Mouse (Mus musculus): ENCODE measurements around the gene Fgfr4. TPM values are rescaled to one million over a fixed set of nuclear protein-coding genes. Genes with fewer than 3 reads are reported as not detected.

Gene Fgfr4
- total RNA-seq (2014; fragmentation: Nextera tagmentation) = not detected in 2 replicates
- total RNA-seq (2017) = 0.05 TPM in 1 of 2 replicates, not detected in the other
- polyA plus RNA-seq (2012) = not detected in 2 replicates

DNA sequence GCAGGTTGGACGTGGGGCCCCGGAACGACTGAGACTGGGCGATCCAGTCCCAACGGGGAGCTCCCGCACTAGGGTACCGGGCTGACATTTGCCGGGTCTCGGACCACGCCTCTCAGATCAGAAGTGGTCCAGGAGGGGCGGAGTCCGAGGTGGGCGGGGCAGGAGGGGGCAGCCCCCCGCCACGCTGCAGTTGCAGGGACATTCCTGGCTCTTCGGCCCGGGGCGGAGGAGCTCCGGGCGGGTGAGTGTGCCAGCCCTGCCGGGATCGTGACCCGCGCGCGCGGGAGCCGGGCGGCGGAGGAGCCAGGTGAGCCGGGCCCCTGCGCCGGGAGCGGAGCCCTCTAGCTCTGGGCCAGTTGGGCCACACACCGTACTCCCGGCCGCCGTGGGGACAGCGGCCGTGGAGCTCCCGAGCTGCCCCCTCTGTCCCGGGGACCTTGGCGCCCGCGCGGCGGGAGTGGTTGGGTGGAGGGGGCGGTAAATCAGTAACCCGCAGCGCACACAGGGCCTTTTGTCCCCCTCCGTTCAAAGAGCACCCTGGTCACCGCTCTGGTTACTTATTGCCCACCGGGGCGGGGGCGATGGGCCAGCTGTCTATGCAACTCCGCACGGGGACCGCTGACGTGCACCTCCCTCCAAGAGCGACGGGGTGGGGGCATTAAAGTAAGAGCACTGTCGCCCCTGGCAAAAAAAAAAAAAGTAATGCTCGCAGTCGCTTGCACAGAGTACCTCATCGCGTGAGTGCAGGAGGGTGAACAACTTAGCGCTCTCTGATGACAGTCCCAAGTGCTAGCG lies at the start of gene Fgfr4:
Fgfr4 (plus strand) TSS at position 20 of the 795 bp plus-strand sequence.
- Histone ChIP-seq H3K4me3 (ENCODE audit: low read depth, low read length) (no peak within 1 kb of the TSS), H3K27me3 (ENCODE audit: insufficient read depth, low read length) (peaks cover 36% of the 10 kb centered on the region), H3K36me3 (replicated peaks) (no peaks in the 10 kb centered on the region), H3K4me1 (ENCODE audit: insufficient read depth, low read depth, low read length) (no peaks in the 10 kb centered on the region; the same call in 1 of the 2 replicates), H3K9me3 (replicated peaks) (no peaks in the 10 kb centered on the region)
- ATAC-seq (ENCODE audit: extremely low read depth, insufficient number of reproducible peaks, low FRiP score, poor library complexity, severe bottlenecking) (no peak), DNase-seq (ENCODE audit: low spot score) (no peak)
- TF ChIP-seq GATA2 (IDR thresholded peaks at IDR 0.05; ENCODE audit: borderline replicate concordance, low read depth, low read length) (no peak), CTCF (IDR thresholded peaks at IDR 0.05; ENCODE audit: low read depth, low read length) (no peak), TAL1 (conservative IDR thresholded peaks at IDR 0.05; ENCODE audit: low read depth, low read length) (no peak), POLR2AphosphoS5 (IDR thresholded peaks at IDR 0.05; ENCODE audit: insufficient replicate concordance, low read depth, low read length) (no peak), GATA1 (IDR thresholded peaks at IDR 0.05; ENCODE audit: borderline replicate concordance, low read length) (no peak)

DNA sequence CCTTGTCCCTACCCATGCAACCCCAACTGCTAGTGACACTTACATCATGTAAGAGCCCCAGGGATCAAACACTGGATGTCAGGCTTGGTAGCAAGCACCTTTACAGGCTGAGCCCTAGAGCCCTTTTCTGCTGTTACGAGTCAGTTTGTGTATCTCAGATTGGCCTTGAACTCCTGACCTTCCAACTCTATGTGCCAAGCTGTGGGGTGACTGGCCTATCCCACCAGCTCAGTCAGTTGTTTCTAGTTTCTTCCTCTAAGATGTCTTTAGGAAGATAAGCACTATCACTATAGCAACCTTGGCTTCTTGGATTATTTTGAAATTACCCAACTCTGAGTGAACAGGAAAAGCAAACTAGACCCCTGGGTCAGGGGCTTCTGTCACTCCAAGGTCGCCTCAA lies 49.1 kb upstream of the Fgfr4 start:
- no peaks in the 10 kb centered on the region; the same call in 1 of the 2 replicates for H3K9me3 ChIP-seq (replicated peaks)
- H3K4me3 ChIP-seq (ENCODE audit: low read depth, low read length) = no peak overlapping the region
- H3K36me3 ChIP-seq (replicated peaks) = peaks cover 15% of the 10 kb centered on the region
- H3K27me3 ChIP-seq (ENCODE audit: insufficient read depth, low read length) = no peaks in the 10 kb centered on the region
- H3K4me1 ChIP-seq (ENCODE audit: insufficient read depth, low read depth, low read length) = peaks cover 37% of the 10 kb centered on the region
- no peak for ATAC-seq (ENCODE audit: extremely low read depth, insufficient number of reproducible peaks, low FRiP score, poor library complexity, severe bottlenecking)
- no peak for TF ChIP-seq TAL1 (conservative IDR thresholded peaks at IDR 0.05; ENCODE audit: low read depth, low read length)
- TF ChIP-seq GATA1 (IDR thresholded peaks at IDR 0.05; ENCODE audit: borderline replicate concordance, low read length) = no peak
- no peak for TF ChIP-seq GATA2 (IDR thresholded peaks at IDR 0.05; ENCODE audit: borderline replicate concordance, low read depth, low read length)
- TF ChIP-seq POLR2AphosphoS5 (IDR thresholded peaks at IDR 0.05; ENCODE audit: insufficient replicate concordance, low read depth, low read length) = no peak
- no peak for TF ChIP-seq CTCF (IDR thresholded peaks at IDR 0.05; ENCODE audit: low read depth, low read length)
- DNase-seq (ENCODE audit: low spot score) = no peak

DNA sequence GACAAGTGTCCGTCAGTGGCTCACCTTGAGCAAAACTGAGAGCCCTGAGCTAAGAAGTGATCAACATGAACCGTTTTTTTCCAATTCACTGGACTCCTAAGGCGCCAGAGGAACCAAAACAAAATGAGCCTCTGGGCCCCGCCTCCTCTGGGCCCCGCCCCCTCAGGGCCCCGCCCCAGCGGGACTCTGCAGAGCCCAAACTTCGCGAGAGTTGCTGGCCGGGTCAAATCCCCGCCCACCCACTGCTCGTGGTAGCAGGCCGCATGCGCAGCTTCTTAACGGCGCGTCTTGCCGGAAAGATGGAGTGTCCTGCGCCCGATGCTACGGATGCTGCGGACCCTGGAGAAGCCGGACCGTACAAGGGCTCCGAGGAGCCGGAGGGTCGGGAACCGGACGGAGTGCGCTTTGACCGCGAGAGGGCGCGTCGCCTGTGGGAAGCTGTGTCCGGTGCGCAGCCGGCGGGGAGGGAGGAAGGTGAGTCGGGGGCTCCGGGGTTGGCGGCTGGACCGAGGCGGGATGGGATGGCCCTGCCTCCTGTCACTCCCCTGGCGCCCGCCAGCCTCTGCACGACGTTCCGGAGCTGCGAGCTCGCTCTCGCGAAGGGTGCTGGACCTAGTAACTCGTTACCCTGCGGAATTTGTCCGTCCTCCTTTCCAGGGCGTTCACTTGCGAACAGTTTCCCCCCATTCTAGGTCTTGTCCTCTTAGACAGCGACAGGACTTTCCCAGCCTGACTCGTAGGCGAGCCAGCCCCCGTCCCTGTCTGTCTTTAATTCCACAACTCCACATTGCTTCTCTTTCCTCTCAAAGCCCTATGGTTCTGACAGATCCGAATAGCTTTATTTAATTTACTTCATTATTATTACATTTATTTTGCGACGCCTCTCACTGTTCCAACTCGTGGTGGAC lies 47.1 kb upstream of the Fgfr4 start, which contains the start of gene Zfp346:
Zfp346 (plus strand) TSS at position 267 of the 908 bp plus-strand sequence.
- Histone ChIP-seq H3K4me3 (ENCODE audit: low read depth, low read length) (peak within 1 kb of the TSS; percentile 99), H3K36me3 (replicated peaks) (peaks cover 29% of the 10 kb centered on the region), H3K4me1 (ENCODE audit: insufficient read depth, low read depth, low read length) (peaks cover 28% of the 10 kb centered on the region), H3K9me3 (replicated peaks) (no peaks in the 10 kb centered on the region; the same call in 1 of the 2 replicates), H3K27me3 (ENCODE audit: insufficient read depth, low read length) (no peaks in the 10 kb centered on the region)
- DNase-seq (ENCODE audit: low spot score) = peak; percentile 96
- TF ChIP-seq POLR2AphosphoS5 (IDR thresholded peaks at IDR 0.05; ENCODE audit: insufficient replicate concordance, low read depth, low read length) = no peak; the same call in 1 of the 2 replicates
- no peak for TF ChIP-seq TAL1 (conservative IDR thresholded peaks at IDR 0.05; ENCODE audit: low read depth, low read length)
- no peak for TF ChIP-seq GATA2 (IDR thresholded peaks at IDR 0.05; ENCODE audit: borderline replicate concordance, low read depth, low read length)
- TF ChIP-seq GATA1 (IDR thresholded peaks at IDR 0.05; ENCODE audit: borderline replicate concordance, low read length) = no peak
- TF ChIP-seq CTCF (IDR thresholded peaks at IDR 0.05; ENCODE audit: low read depth, low read length) = no peak
- peak; percentile 92 for ATAC-seq (ENCODE audit: extremely low read depth, insufficient number of reproducible peaks, low FRiP score, poor library complexity, severe bottlenecking)

DNA sequence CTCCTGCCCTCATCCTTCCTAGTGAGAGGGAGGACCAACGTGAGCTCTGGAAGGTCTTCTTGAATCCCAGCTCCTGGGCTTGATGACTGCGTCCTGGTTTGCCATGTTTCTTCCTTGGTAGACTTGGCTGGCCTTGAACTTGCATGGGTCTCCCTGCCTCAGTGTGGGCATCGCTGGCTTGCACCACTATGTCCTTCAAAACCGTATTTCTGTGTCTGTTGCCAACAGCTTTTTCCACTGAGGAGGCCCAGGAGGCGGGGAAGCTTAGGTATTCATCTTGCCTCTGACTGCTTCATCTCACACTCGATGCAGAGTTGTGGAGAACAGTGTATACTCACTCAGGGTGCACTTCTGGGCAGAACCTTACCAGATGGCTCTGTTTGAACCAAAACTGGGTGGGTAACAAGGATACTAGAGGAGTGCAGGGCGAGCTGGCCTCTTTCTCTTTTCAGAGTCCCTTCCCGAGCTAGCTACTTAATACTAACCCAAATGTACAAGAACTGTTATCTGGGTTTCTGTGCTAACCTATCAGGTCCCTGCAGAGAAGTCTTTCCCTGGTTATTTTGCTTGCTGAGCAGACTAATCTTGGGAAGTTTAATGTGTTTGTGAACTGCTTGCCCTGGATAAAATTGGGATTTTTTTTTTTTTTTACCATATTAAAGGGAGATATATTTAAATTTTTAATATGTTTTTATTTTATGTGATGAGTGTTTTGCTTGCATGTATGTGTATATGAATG lies 46.3 kb upstream of the Fgfr4 start:
- DNase-seq (ENCODE audit: low spot score) = peak; percentile 8
- Histone ChIP-seq H3K27me3 (ENCODE audit: insufficient read depth, low read length) (no peaks in the 10 kb centered on the region), H3K4me1 (ENCODE audit: insufficient read depth, low read depth, low read length) (peaks cover 31% of the 10 kb centered on the region), H3K9me3 (replicated peaks) (no peaks in the 10 kb centered on the region; the same call in 1 of the 2 replicates), H3K36me3 (replicated peaks) (peaks cover 36% of the 10 kb centered on the region), H3K4me3 (ENCODE audit: low read depth, low read length) (peak overlapping the region; percentile 99)
- ATAC-seq (ENCODE audit: extremely low read depth, insufficient number of reproducible peaks, low FRiP score, poor library complexity, severe bottlenecking) = no peak
- TF ChIP-seq CTCF (IDR thresholded peaks at IDR 0.05; ENCODE audit: low read depth, low read length) (no peak), TAL1 (conservative IDR thresholded peaks at IDR 0.05; ENCODE audit: low read depth, low read length) (no peak), GATA2 (IDR thresholded peaks at IDR 0.05; ENCODE audit: borderline replicate concordance, low read depth, low read length) (no peak)

DNA sequence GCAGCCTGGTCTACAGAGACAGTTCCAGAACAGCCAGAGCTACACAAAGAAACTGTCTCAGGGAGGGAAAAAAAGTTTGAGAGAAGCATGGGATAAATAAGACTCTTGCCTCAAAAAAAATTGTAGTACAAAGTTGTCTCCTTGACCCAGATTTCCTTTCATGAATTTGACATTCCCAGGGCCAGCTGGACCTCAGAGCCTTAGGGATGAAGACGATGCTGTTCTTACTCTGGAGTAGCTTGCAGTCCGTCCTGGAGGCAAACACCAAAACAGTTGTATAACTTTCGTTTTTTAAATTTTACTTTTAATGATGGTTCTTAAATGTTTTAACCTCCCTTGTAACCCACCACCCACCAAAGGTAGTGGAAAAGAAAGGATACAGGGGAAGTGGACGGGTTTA lies 45.3 kb upstream of the Fgfr4 start:
- Histone ChIP-seq H3K27me3 (ENCODE audit: insufficient read depth, low read length) (no peaks in the 10 kb centered on the region), H3K4me3 (ENCODE audit: low read depth, low read length) (no peak overlapping the region)

More for the DNA sequence above, 45.3 kb upstream of the Fgfr4 start:
- peaks cover 44% of the 10 kb centered on the region for H3K36me3 ChIP-seq (replicated peaks)
- DNase-seq (ENCODE audit: low spot score) (no peak), ATAC-seq (ENCODE audit: extremely low read depth, insufficient number of reproducible peaks, low FRiP score, poor library complexity, severe bottlenecking) (no peak)
- peaks cover 31% of the 10 kb centered on the region for H3K4me1 ChIP-seq (ENCODE audit: insufficient read depth, low read depth, low read length)
- no peak for TF ChIP-seq GATA1 (IDR thresholded peaks at IDR 0.05; ENCODE audit: borderline replicate concordance, low read length)
- no peak for TF ChIP-seq CTCF (IDR thresholded peaks at IDR 0.05; ENCODE audit: low read depth, low read length)
- TF ChIP-seq POLR2AphosphoS5 (IDR thresholded peaks at IDR 0.05; ENCODE audit: insufficient replicate concordance, low read depth, low read length) = no peak
- TF ChIP-seq TAL1 (conservative IDR thresholded peaks at IDR 0.05; ENCODE audit: low read depth, low read length) = no peak
- no peak for TF ChIP-seq GATA2 (IDR thresholded peaks at IDR 0.05; ENCODE audit: borderline replicate concordance, low read depth, low read length)
- H3K9me3 ChIP-seq (replicated peaks) = no peaks in the 10 kb centered on the region

Data from G1E (cell line).